Comparison of ENCODE assay signal across 9 mouse cellular contexts in genomic region chr5:144358592-144358917, GRCm38 (mm10). TPM values are rescaled to one million over a fixed set of nuclear protein-coding genes. Genes with fewer than 3 reads are reported as not detected.
DNase-seq lines count a peak whose midpoint lies in the region; ATAC-seq and TF ChIP-seq lines count a peak whose summit lies in the region.
"Had no signal": no experiment of that assay in that cellular context is flagged by ENCODE, and none has a peak within 500 bp of the region (broad histone marks: within the 10 kb centered on the region; RNA-seq: fewer than 3 reads in every experiment).

No protein-coding gene starts in this region.

- peaks cover 4 to 7% of the 10 kb centered on the region in 2 experiments; a peak in 2 of 4 replicates for H3K4me1 ChIP-seq in heart, embryonic 14.5 days (ENCODE audit: control insufficient read depth in 2 of 2, insufficient read depth in 2 of 2, low read length in 2 of 2)
- H3K4me1 ChIP-seq in G1E (ENCODE audit: insufficient read depth, low read depth, low read length) = no peaks in the 10 kb centered on the region
- peaks cover 21% of the 10 kb centered on the region for H3K4me1 ChIP-seq in hindbrain, embryonic 10.5 days (replicated peaks)
- peaks cover 12% of the 10 kb centered on the region for H3K4me1 ChIP-seq in midbrain, embryonic 11.5 days (ENCODE audit: control insufficient read depth, insufficient read depth, low read length)

- TF ChIP-seq CTCF in G1E (IDR thresholded peaks at IDR 0.05; ENCODE audit: low read depth, low read length) = no peak

- H3K27ac ChIP-seq in heart, embryonic 14.5 days (replicated peaks in 1 of 2; ENCODE audit: control insufficient read depth in 1 of 2, insufficient read depth in 1 of 2, low read depth in 2 of 2, low read length in 2 of 2) = peak overlapping the region; percentile 6 to 73; a peak in 3 of 4 replicates
- peak overlapping the region; percentile 81; the same call in 1 of the 2 replicates for H3K27ac ChIP-seq in hindbrain, embryonic 10.5 days
- H3K27ac ChIP-seq in midbrain, embryonic 11.5 days (ENCODE audit: low read depth, low read length) = no peak overlapping the region
- H3K27ac ChIP-seq: macrophage had no signal

- ATAC-seq in heart, embryonic 14.5 days (ENCODE audit: insufficient number of reproducible peaks, insufficient read depth, low FRiP score, low read depth) = no peak
- ATAC-seq in G1E (ENCODE audit: extremely low read depth, insufficient number of reproducible peaks, low FRiP score, poor library complexity, severe bottlenecking) = no peak
- ATAC-seq in midbrain, embryonic 11.5 days (ENCODE audit: low FRiP score) = no peak

- DNase-seq in heart, postnatal 10 days = no peak
- DNase-seq in G1E (ENCODE audit: low spot score) = no peak
- DNase-seq in hindbrain, embryonic 10.5 days (ENCODE audit: low spot score) = no peak
- no peak for DNase-seq in midbrain, embryonic 11.5 days (ENCODE audit: low spot score, missing footprints)
- DNase-seq in urinary bladder, postnatal 14 days (ENCODE audit: low spot score) = no peak
- no peak for DNase-seq in yolk sac, embryonic 10.5 days (ENCODE audit: low spot score)
- no peak for DNase-seq in left cerebral cortex, postnatal 4 days

- 7% methylated on average over 10 of the region's 10 CpGs for WGBS in heart, embryonic 14.5 days
- WGBS in hindbrain, embryonic 10.5 days = 7% methylated on average over 10 of the region's 10 CpGs
- 9% methylated on average over 10 of the region's 10 CpGs for WGBS in midbrain, embryonic 11.5 days

- no peaks in the 10 kb centered on the region for H3K9me3 ChIP-seq in heart, embryonic 14.5 days (ENCODE audit: control insufficient read depth, low read length)
- H3K9me3 ChIP-seq in G1E (replicated peaks) = peaks cover 43% of the 10 kb centered on the region
- H3K9me3 ChIP-seq in hindbrain, embryonic 10.5 days = no peaks in the 10 kb centered on the region
- no peaks in the 10 kb centered on the region for H3K9me3 ChIP-seq in midbrain, embryonic 11.5 days (ENCODE audit: control insufficient read depth, low read length)

- H3K4me2 ChIP-seq in heart, embryonic 14.5 days (ENCODE audit: low read length) = peak overlapping the region; percentile 91
- H3K4me2 ChIP-seq in midbrain, embryonic 11.5 days = peak overlapping the region; percentile 96

- H3K27me3 ChIP-seq in heart, embryonic 14.5 days (ENCODE audit: control insufficient read depth, insufficient read depth, low read length) = no peaks in the 10 kb centered on the region
- H3K27me3 ChIP-seq in G1E (ENCODE audit: insufficient read depth, low read length) = no peaks in the 10 kb centered on the region
- peaks cover 30% of the 10 kb centered on the region for H3K27me3 ChIP-seq in hindbrain, embryonic 10.5 days (ENCODE audit: insufficient read depth, poor library complexity, severe bottlenecking)
- peaks cover 13% of the 10 kb centered on the region for H3K27me3 ChIP-seq in midbrain, embryonic 11.5 days (ENCODE audit: control insufficient read depth, insufficient read depth, low read length)

- peak overlapping the region; percentile 84 for H3K9ac ChIP-seq in heart, embryonic 14.5 days (ENCODE audit: low read length)
- no peak overlapping the region for H3K9ac ChIP-seq in midbrain, embryonic 11.5 days (ENCODE audit: low read length)

- H3K4me3 ChIP-seq in heart, embryonic 14.5 days (ENCODE audit: control insufficient read depth in 1 of 2, insufficient read depth in 1 of 2, low read depth in 1 of 2, low read length in 2 of 2) = peak overlapping the region; percentile 61 to 71
- H3K4me3 ChIP-seq in G1E (ENCODE audit: low read depth, low read length) = peak overlapping the region; percentile 22; the same call in 1 of the 2 replicates
- peak overlapping the region; percentile 71 for H3K4me3 ChIP-seq in hindbrain, embryonic 10.5 days
- H3K4me3 ChIP-seq in midbrain, embryonic 11.5 days (ENCODE audit: low read depth, low read length) = peak overlapping the region; percentile 53

- no peaks in the 10 kb centered on the region for H3K36me3 ChIP-seq in heart, embryonic 14.5 days (ENCODE audit: control insufficient read depth, insufficient read depth, low read length)
- no peaks in the 10 kb centered on the region for H3K36me3 ChIP-seq in G1E (replicated peaks)
- no peaks in the 10 kb centered on the region for H3K36me3 ChIP-seq in hindbrain, embryonic 10.5 days
- H3K36me3 ChIP-seq in midbrain, embryonic 11.5 days (ENCODE audit: control insufficient read depth, insufficient read depth, low read length) = no peaks in the 10 kb centered on the region

- intact Hi-C loops in heart, postnatal 10 days (cut with DNase I) = loop anchor here (5.0 kb wide), 2 partner anchors 71 to 91 kb away; no protein-coding TSS in a partner anchor
- intact Hi-C loops in left cerebral cortex, postnatal 4 days (cut with DNase I) = no loop called here

RNA-seq across cellular contexts. Expression of gene Baiap2l1, which starts 0.6 kb away (rescaled TPM):
- 10.8 and 11.0 TPM in 2 replicates for polyA plus RNA-seq in heart, embryonic 14.5 days (2014; fragmentation: Nextera tagmentation; extraction: Ambion mirVana)
- total RNA-seq in heart, postnatal 10 days (2021) = 10 to 100 TPM; 11.3 to 11.5 TPM
- total RNA-seq in G1E (2014; fragmentation: Nextera tagmentation) (not detected in 2 replicates), G1E (2017) (0.11 TPM in 1 of 2 replicates, not detected in the other)
- not detected in 2 replicates for polyA plus RNA-seq in G1E (2012)
- polyA plus RNA-seq in hindbrain, embryonic 10.5 days (2016; fragmentation: Nextera tagmentation; extraction: Ambion mirVana) = 3.8 and 5.2 TPM in 2 replicates
- polyA plus RNA-seq in midbrain, embryonic 11.5 days (2014; fragmentation: Nextera tagmentation; extraction: Ambion mirVana) = 1.8 and 2.4 TPM in 2 replicates
- total RNA-seq in left cerebral cortex, postnatal 4 days (2021) = under 1 TPM; 0.24 to 0.36 TPM
